Mouse (Mus musculus): ENCODE results near the gene Vmn2r75.
"Not testable (repeated sequence)": the region's sequence is repeated elsewhere in the genome, so short reads cannot be mapped to it uniquely, and the experiment has no call there.

The Vmn2r75 gene

GRCm38 (mm10) chr7:86171678-86172077 lies at the start of gene Vmn2r75:
TSS of gene Vmn2r75 (minus strand) at chr7:86171778.
- in situ Hi-C loops (cut with MboI; ENCODE audit: low pct_unique_long_range_greater_than_20kb in 1 of 2, low sequenced_read_pairs in 2 of 2, unreplicated experiment in 1 of 2), result not testable (repeated sequence)

GRCm38 (mm10) chr7:86211345-86211744 lies 39.8 kb upstream of the Vmn2r75 start:
- in situ Hi-C loops (cut with MboI; ENCODE audit: low pct_unique_long_range_greater_than_20kb in 1 of 2, low sequenced_read_pairs in 2 of 2, unreplicated experiment in 1 of 2), result loop anchor here in 1 of 2 experiments (10.0 kb wide), 1 partner anchor 397 kb away; no protein-coding TSS in a partner anchor
